Mouse (Mus musculus) monocyte, adult 2 months (primary cell): ENCODE data around the gene Fndc3b.

ENCODE experiments used
- DNase-seq, 2 experiments: peaks; one replicate each; pipeline ENCODE4 v3.0.0; 2022; ENCODE audit warnings: low spot score in 2 of 2, low read depth in 1 of 2

Fndc3b gene

GRCm38 (mm10) chr3:27598437-27599382 is 112.4 kb downstream of the Fndc3b start:
- DNase-seq: no peak

GRCm38 (mm10) chr3:27593485-27594138 is 117.5 kb downstream of the Fndc3b start:
- DNase-seq: no peak

- DNase-seq: no peak
Measured at GRCm38 (mm10) chr3:27592728-27593484, 118.2 kb downstream of the Fndc3b start.

DNA sequence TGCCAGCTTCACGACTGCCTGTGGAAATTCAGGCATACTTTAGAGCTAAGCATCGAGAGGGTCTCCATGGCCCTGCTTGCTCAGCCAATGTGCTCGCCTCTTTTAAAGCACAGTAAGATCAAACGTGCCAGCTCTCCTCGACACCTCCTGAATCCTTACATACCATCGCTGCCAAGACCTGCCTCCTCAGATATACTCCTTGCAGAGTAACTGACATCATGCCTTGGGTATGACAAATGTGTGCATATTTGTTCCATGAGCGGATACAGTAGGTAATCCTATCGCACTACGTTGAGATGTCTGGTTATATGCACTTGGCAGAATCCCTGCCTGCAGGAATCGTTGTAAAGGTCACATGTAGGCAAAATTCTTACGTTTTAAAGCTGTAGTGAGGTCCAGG is 120.3 kb downstream of the Fndc3b start:
- DNase-seq: no peak

DNA sequence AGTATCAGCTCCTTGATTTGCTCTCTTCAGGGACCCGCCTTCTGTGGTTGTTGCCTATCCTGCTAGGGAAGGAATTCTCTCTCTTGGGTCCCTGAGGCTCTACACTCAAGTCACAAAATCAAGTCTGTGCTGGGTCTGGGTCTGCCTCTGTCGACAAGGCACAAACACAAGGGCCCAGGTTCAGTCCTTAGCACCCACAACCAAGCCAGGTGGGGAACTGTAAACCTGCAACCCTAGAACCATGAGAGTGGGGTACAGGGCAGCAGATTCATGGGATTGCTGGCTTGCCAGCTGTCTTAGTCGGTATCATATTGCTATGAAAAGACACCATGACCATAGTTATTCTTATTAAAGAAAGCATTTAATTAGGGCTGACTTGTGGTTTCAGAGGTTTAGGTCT is 121.8 kb downstream of the Fndc3b start:
- no peak for DNase-seq

DNA sequence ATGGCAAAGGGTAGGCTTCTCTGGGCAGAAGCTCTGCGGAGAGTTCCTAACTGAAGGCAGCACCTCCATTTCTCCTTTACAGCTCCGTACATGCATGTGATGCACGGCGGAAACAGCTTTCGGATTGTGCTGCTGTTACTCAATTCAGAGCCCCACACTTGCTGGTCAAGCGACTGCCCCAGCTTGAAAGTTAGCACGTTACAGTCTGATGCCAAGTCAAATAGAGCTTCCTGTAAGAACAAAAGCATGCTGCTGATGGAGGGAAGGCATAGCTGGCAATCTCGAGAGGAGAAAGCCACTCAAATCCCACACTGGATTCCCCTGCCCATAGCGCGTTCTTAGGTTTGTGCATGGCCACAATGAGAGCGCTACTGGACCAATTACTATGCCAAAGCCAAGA is 122.5 kb downstream of the Fndc3b start:
- no peak for DNase-seq

- peak; percentile 34 to 46 for DNase-seq
Measured at GRCm38 (mm10) chr3:27584607-27585605, 126.2 kb downstream of the Fndc3b start.

- no peak for DNase-seq
Measured at GRCm38 (mm10) chr3:27581931-27582840, 128.9 kb downstream of the Fndc3b start.

- DNase-seq: no peak
Measured at GRCm38 (mm10) chr3:27580956-27581355, 130.2 kb downstream of the Fndc3b start.

DNA sequence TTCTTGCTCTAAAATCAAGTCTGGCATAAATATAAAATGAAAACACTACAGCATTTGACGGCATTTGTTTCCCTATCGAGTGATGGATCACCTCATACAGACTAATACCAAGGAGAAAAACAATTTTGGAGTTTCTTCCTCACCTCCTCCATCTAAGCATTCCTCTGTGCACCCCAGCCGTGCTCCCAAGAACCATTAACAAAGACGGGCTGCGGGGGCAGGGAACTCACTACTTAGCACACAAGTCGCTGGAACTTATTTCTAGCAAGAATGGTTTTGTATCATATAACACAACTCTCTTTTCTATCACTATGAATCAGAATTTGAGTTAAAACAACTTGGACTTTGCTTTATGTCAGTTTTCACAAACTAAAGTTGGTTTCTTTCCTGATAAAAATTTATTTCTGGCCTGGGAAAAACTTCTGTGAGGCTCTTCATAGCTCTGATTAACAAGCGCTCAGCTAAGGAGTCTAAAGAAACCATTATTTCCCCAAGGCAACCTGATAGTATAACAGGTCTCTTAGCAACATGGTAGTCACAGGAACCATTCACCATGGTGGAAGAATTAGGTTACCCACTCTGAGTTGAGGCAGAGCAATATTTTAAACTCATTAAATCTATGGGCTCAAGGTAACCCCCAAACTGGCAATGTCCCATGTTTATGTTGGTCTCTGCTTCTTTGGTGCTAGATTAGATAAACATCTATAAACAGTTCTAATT is 131.1 kb downstream of the Fndc3b start:
- no peak for DNase-seq

DNA sequence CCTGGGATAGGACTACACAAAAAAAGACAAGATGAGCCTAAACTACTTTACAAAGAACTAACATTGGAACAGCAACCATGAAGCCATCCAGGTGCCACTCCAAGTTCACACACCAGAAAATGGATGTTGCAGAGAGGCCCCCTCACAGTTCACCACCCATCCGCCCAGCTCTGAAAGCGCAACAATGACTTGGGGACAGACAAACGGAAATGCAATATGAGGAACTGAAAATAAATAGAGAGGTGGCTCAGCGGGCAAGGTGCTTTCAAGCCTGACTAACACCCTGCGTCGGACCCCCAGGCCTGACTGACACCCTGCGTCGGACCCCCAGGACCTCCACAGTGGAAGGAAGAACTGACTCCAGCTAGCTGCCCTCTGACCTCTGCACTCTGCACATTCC is 131.9 kb downstream of the Fndc3b start:
- DNase-seq: peak; percentile 22 to 28

DNA sequence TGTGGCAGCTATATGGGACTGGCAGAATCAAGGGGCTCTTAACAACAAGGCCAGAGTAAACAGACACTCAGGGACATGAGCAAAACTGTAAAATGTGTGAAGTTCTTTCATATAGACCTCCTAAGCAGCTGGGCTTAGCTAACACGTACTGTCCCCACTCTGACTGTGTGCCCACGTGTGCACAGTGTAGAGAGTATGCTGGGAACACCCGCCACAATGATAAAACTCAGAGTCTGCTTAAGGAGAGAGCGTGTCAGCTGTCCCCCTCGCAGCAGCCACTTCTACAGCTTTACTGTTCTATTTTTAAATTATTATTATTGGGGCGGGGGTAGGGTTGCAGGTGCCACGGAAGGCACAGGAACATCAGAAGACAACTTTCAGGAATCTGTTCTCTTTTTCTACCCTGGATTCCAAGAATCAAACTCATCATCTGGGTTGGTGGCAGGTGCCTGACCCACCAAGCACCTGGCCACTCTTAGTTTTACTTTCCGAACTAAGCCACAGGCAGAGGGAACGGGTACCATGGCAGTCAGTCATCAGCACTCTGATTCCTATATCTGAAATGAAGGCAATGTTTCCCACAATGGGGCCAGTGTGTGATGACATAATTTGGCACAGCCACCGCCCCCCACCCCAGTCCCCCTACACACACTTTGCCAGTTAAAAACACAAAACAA is 133.6 kb downstream of the Fndc3b start:
- DNase-seq: no peak

GRCm38 (mm10) chr3:27574241-27574640 is 136.9 kb downstream of the Fndc3b start:
- DNase-seq: no peak

- no peak for DNase-seq
Measured at GRCm38 (mm10) chr3:27573458-27573857, 137.6 kb downstream of the Fndc3b start.

DNA sequence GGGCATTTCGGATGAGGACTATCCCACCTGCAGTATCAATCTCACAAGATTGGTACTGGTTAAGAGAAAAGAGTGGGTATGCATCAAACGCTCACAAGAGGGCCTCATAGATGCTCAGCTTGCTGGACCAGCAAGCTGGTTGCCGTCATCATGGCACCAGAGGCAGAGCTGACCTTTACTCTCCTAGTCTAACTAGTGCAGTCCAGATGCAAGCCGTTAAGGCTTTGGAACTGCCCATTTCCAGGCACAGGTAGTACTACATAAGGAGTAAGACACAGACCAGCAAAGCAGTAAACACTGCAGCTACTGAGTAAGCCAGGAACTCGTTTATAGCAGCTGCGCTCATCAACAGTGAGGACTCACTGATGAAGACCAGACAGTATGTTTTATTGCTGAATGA is 138.8 kb downstream of the Fndc3b start:
- DNase-seq: no peak

- no peak for DNase-seq
Measured at GRCm38 (mm10) chr3:27565314-27565713, 145.8 kb downstream of the Fndc3b start.

DNA sequence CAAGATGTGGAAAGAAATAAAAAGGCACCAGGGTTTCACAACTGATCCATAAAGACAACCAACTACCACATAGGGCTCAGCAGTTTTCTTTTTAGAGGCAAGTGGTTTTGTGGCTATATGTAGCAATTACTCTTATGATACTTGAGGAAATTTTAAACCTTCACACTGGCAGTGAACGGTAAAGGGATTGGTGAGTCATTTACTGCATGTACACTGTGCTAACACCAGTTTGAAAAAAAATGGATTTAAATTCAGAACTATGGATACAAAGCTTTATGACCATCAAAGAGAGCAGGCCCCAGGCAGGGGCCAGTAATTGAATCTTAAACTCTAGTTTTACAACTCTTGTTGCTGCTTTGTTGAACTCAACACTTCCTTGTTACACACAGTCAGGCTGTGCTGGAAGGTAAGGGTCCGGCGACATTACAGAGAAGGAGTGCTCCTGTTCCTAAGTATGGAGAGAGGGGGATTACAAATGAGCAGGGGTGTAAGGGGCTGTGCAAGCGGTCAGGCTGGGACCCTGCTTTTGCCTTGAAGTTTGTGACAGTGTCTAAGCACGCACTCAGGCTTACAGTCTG is 148.0 kb downstream of the Fndc3b start:
- DNase-seq: no peak

- DNase-seq: no peak
Measured at GRCm38 (mm10) chr3:27562476-27562875, 148.6 kb downstream of the Fndc3b start.
